Mouse (Mus musculus) layer of hippocampus, postnatal 14 days (tissue): ENCODE results near the gene Vps13d. TPM values are rescaled to one million over a fixed set of nuclear protein-coding genes. Genes with fewer than 3 reads are reported as not detected.
A peak's percentile ranks its signal among the peaks of the same experiment; 100 is the strongest.

Experiments
- DNase-seq, 2 experiments: peaks; one replicate each; pipeline ENCODE4 v3.0.0; 2021 to 2022; ENCODE audit warnings: low spot score in 2 of 2, mixed read lengths in 1 of 2
- total RNA-seq, 2 experiments: library from RNA; stranded (reverse); gene quantifications; 2 replicates each; pipeline ENCODE4 v1.2.3; 2021

Vps13d gene
- total RNA-seq, 2 experiments from 2014 or later = 68.2 to 75.9 TPM

- DNase-seq = no peak
These were observed 181.6 kb downstream of the Vps13d start for GRCm38 (mm10) chr4:145013187-145013586.

- DNase-seq = no peak
These were observed 183.6 kb downstream of the Vps13d start for GRCm38 (mm10) chr4:145011156-145011555.

GRCm38 (mm10) chr4:145009934-145010333 lies 184.9 kb downstream of the Vps13d start:
- DNase-seq = no peak

GRCm38 (mm10) chr4:145009437-145009836 lies 185.4 kb downstream of the Vps13d start:
- no peak for DNase-seq

GRCm38 (mm10) chr4:145005943-145006545 lies 188.8 kb downstream of the Vps13d start:
- DNase-seq = no peak

- DNase-seq = peak in 1 of 2 experiments; percentile 62
These were observed 190.6 kb downstream of the Vps13d start for GRCm38 (mm10) chr4:145004176-145004575.

GRCm38 (mm10) chr4:145002733-145003132 lies 192.1 kb downstream of the Vps13d start:
- DNase-seq = no peak

- no peak for DNase-seq
These were observed 194.9 kb downstream of the Vps13d start for GRCm38 (mm10) chr4:144999903-145000382.

- no peak for DNase-seq
These were observed 195.3 kb downstream of the Vps13d start for GRCm38 (mm10) chr4:144999572-144999880.

- DNase-seq = no peak
These were observed 195.8 kb downstream of the Vps13d start for GRCm38 (mm10) chr4:144998808-144999571.

GRCm38 (mm10) chr4:144997887-144998658 lies 196.7 kb downstream of the Vps13d start:
- DNase-seq = no peak

- no peak for DNase-seq
These were observed 197.6 kb downstream of the Vps13d start for GRCm38 (mm10) chr4:144996996-144997820.

- DNase-seq = no peak
These were observed 199.0 kb downstream of the Vps13d start for GRCm38 (mm10) chr4:144995826-144996225.

- DNase-seq = no peak
These were observed 201.5 kb downstream of the Vps13d start for GRCm38 (mm10) chr4:144993047-144993917.

- DNase-seq = no peak
These were observed 202.4 kb downstream of the Vps13d start for GRCm38 (mm10) chr4:144992413-144992812.

- no peak for DNase-seq
These were observed 206.2 kb downstream of the Vps13d start for GRCm38 (mm10) chr4:144988443-144989206.

- DNase-seq = no peak
These were observed 208.6 kb downstream of the Vps13d start for GRCm38 (mm10) chr4:144986016-144986805.

GRCm38 (mm10) chr4:144983821-144984371 lies 210.9 kb downstream of the Vps13d start:
- no peak for DNase-seq
